Comparison of ENCODE assay signal across 28 mouse cellular contexts in the genomic region with DNA sequence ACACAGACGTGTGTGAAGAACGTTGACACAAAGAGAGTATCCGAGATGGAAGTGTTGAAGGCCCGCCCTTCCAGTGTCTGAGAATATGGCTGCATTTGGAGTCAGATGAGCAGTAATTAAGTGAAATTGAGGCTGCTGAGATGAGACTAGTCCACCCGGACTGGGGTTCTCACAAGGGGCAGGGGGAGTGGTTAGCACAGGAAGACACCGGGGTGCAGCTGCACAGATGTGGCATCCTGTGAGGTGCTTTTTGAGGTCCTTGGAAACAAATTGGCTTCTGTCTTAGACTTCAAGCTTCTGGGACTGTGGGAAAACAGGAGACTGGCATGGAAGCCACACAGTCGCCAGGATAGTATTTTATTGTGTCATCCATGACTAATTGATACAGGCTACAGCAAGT.
DNase-seq lines count a peak whose midpoint lies in the region; ATAC-seq lines count a peak whose summit lies in the region.
"Had no signal": no experiment of that assay in that cellular context is flagged by ENCODE, and none has a peak within 500 bp of the region (broad histone marks: within the 10 kb centered on the region; RNA-seq: fewer than 3 reads in every experiment).

No protein-coding gene starts in this region.

- intact Hi-C loops in left cerebral cortex, postnatal 36 days (cut with DNase I): no loop called here

- H3K36me3 ChIP-seq in midbrain, embryonic 10.5 days: no peaks in the 10 kb centered on the region
- no peaks in the 10 kb centered on the region for H3K36me3 ChIP-seq in midbrain, embryonic 11.5 days (ENCODE audit: control insufficient read depth, insufficient read depth, low read length)
- H3K36me3 ChIP-seq: embryonic facial prominence, embryonic 10.5 days; heart, embryonic 10.5 days; limb, embryonic 15.5 days; lung, embryonic 15.5 days; midbrain, embryonic 15.5 days; stomach, embryonic 15.5 days had no signal

- peak overlapping the region; percentile 42; the same call in 1 of the 2 replicates for H3K27ac ChIP-seq in midbrain, embryonic 10.5 days (replicated peaks)
- no peak overlapping the region for H3K27ac ChIP-seq in midbrain, embryonic 11.5 days (ENCODE audit: low read depth, low read length)
- H3K27ac ChIP-seq: embryonic facial prominence, embryonic 10.5 days; heart, embryonic 10.5 days; hindbrain, postnatal 0 days; kidney, postnatal 0 days; left cerebral cortex, adult 2 months; limb, embryonic 15.5 days; liver, embryonic 14.5 days; lung, embryonic 15.5 days; midbrain, embryonic 15.5 days; stomach, embryonic 15.5 days had no signal

- no peak overlapping the region for H3K9ac ChIP-seq in midbrain, embryonic 11.5 days (ENCODE audit: low read length)
- H3K9ac ChIP-seq: limb, embryonic 15.5 days; liver, embryonic 14.5 days; lung, embryonic 15.5 days; midbrain, embryonic 15.5 days; stomach, embryonic 15.5 days had no signal

- ATAC-seq in midbrain, embryonic 11.5 days (ENCODE audit: low FRiP score): no peak
- peak; percentile 71 for ATAC-seq in inflammation-experienced regulatory T-cells, adult 6 months
- ATAC-seq: forebrain, embryonic 16.5 days; hindbrain, postnatal 0 days; midbrain, embryonic 15.5 days had no signal

- H3K4me2 ChIP-seq in midbrain, embryonic 11.5 days: no peak overlapping the region
- H3K4me2 ChIP-seq: limb, embryonic 15.5 days; lung, embryonic 15.5 days; midbrain, embryonic 15.5 days; stomach, embryonic 15.5 days had no signal

- no peaks in the 10 kb centered on the region for H3K27me3 ChIP-seq in midbrain, embryonic 10.5 days (ENCODE audit: low read depth, poor library complexity, severe bottlenecking)
- no peaks in the 10 kb centered on the region for H3K27me3 ChIP-seq in midbrain, embryonic 11.5 days (ENCODE audit: control insufficient read depth, insufficient read depth, low read length)
- H3K27me3 ChIP-seq: limb, embryonic 15.5 days; megakaryocyte, embryonic 14.5 days; midbrain, embryonic 15.5 days; stomach, embryonic 15.5 days had no signal

- no peak for DNase-seq in midbrain, embryonic 10.5 days (ENCODE audit: low spot score)
- DNase-seq in midbrain, embryonic 11.5 days (ENCODE audit: low spot score, missing footprints): no peak
- DNase-seq in thymus, postnatal 14 days: peak; percentile 71
- no peak for DNase-seq in lung, adult 18-20 months
- DNase-seq in left cerebral cortex, postnatal 36 days (ENCODE audit: low spot score in 2 of 2): no peak
- no peak for DNase-seq in natural killer cell, adult 2 months (ENCODE audit: low spot score in 2 of 2)
- DNase-seq: B cell, adult 2 months; cerebellum, adult 11 months; gastrocnemius, postnatal 25 days; heart, postnatal 4 days; kidney, adult 11 months; left cerebral cortex, postnatal 4 days; lung, postnatal 36 days; right cerebral cortex, adult 18-20 months; right cerebral cortex, postnatal 4 days had no signal

- peaks cover 13% of the 10 kb centered on the region; the same call in 1 of the 2 replicates for H3K4me1 ChIP-seq in midbrain, embryonic 10.5 days
- H3K4me1 ChIP-seq in midbrain, embryonic 11.5 days (ENCODE audit: control insufficient read depth, insufficient read depth, low read length): no peaks in the 10 kb centered on the region
- H3K4me1 ChIP-seq: midbrain, embryonic 15.5 days had no signal

- 80% methylated on average over 7 of the region's 7 CpGs for WGBS in midbrain, embryonic 10.5 days
- 81% methylated on average over 7 of the region's 7 CpGs for WGBS in midbrain, embryonic 11.5 days

- no peaks in the 10 kb centered on the region for H3K9me3 ChIP-seq in midbrain, embryonic 10.5 days (replicated peaks)
- H3K9me3 ChIP-seq in midbrain, embryonic 11.5 days (ENCODE audit: control insufficient read depth, low read length): no peaks in the 10 kb centered on the region
- H3K9me3 ChIP-seq: embryonic facial prominence, embryonic 10.5 days; heart, embryonic 10.5 days; limb, embryonic 15.5 days; lung, embryonic 15.5 days; megakaryocyte, embryonic 14.5 days; midbrain, embryonic 15.5 days; stomach, embryonic 15.5 days had no signal

- no peak overlapping the region for H3K4me3 ChIP-seq in midbrain, embryonic 10.5 days
- no peak overlapping the region for H3K4me3 ChIP-seq in midbrain, embryonic 11.5 days (ENCODE audit: low read depth, low read length)
- H3K4me3 ChIP-seq: embryonic facial prominence, embryonic 10.5 days; heart, embryonic 10.5 days; left cerebral cortex, adult 2 months; limb, embryonic 15.5 days; lung, embryonic 15.5 days; megakaryocyte, embryonic 14.5 days; midbrain, embryonic 15.5 days; stomach, embryonic 15.5 days had no signal
